Mouse (Mus musculus) MEL (cell line): ENCODE results near the gene Ywhab. TPM values are rescaled to one million over a fixed set of nuclear protein-coding genes. Genes with fewer than 3 reads are reported as not detected.

Experiments
- DNase-seq: peaks from one replicate; pipeline ENCODE4 v3.0.0; 2011; ENCODE audit warnings: low read depth, low spot score
- H3K27ac ChIP-seq: 2 replicates; pipeline ENCODE4 v1.5.1; 2012; ENCODE audit warnings: low read depth, mild to moderate bottlenecking, control low read depth, low read length, moderate library complexity; ENCODE audit not compliant: control insufficient read depth
- H3K27me3 ChIP-seq, 2 experiments: fragments of 150-350 bp in 1 of 2; sonication (generic) in 1 of 2; 2 replicates each; pipeline ENCODE4 v1.6.1; 2012; ENCODE audit warnings: low read length in 2 of 2, mild to moderate bottlenecking in 2 of 2, improper control_type of control experiment in 1 of 2, moderate library complexity in 1 of 2; ENCODE audit not compliant: insufficient read depth in 2 of 2, control insufficient read depth in 1 of 2
- H3K36me3 ChIP-seq, 2 experiments: 2 replicates each; pipeline ENCODE4 v1.6.1; 2012 to 2014; ENCODE audit warnings: low read length in 2 of 2, improper control_type of control experiment in 1 of 2, inconsistent platforms in 1 of 2, mild to moderate bottlenecking in 1 of 2; ENCODE audit not compliant: insufficient read depth in 2 of 2, control insufficient read depth in 1 of 2
- H3K4me1 ChIP-seq, 2 experiments: fragments of 150-350 bp in 1 of 2; sonication (generic) in 1 of 2; 2 replicates each; pipeline ENCODE4 v1.6.1; 2012; ENCODE audit warnings: low read length in 2 of 2, improper control_type of control experiment in 1 of 2, mild to moderate bottlenecking in 1 of 2; ENCODE audit not compliant: insufficient read depth in 2 of 2, control insufficient read depth in 1 of 2
- H3K4me3 ChIP-seq, 2 experiments: fragments of 150-350 bp in 1 of 2; sonication (generic) in 1 of 2; 2 replicates each; pipeline ENCODE4 v1.5.1; 2012; ENCODE audit warnings: low read depth in 2 of 2, low read length in 2 of 2, mild to moderate bottlenecking in 2 of 2, moderate library complexity in 2 of 2, control low read depth in 1 of 2, improper control_type of control experiment in 1 of 2; ENCODE audit not compliant: control insufficient read depth in 1 of 2, insufficient read depth in 1 of 2
- H3K79me2 ChIP-seq: 2 replicates; pipeline ENCODE4 v1.6.1; 2012; ENCODE audit warnings: mild to moderate bottlenecking, low read length, moderate library complexity; ENCODE audit not compliant: control insufficient read depth, poor library complexity, insufficient read depth
- H3K9ac ChIP-seq: 2 replicates; pipeline ENCODE4 v1.6.1; 2012; ENCODE audit warnings: low read depth, mild to moderate bottlenecking, control low read depth, low read length, moderate library complexity; ENCODE audit not compliant: control insufficient read depth, poor library complexity, severe bottlenecking
- H3K9me3 ChIP-seq: fragments of 150-350 bp; sonication (generic); replicated peaks from 2 replicates; pipeline ENCODE4 v1.6.1; 2012; ENCODE audit warnings: mild to moderate bottlenecking, low read length, improper control_type of control experiment, moderate library complexity; ENCODE audit not compliant: insufficient read depth
- BHLHE40 ChIP-seq: IDR thresholded peaks from 2 replicates; pipeline ENCODE4 v1.6.1; 2012; ENCODE audit warnings: low read depth, mild to moderate bottlenecking, inconsistent platforms, low read length, improper control_type of control experiment, borderline replicate concordance
- CHD1 ChIP-seq: IDR thresholded peaks from 2 replicates; pipeline ENCODE4 v1.6.1; 2012; ENCODE audit warnings: low read depth, mild to moderate bottlenecking, inconsistent platforms, low read length, improper control_type of control experiment
- CHD2 ChIP-seq: IDR thresholded peaks from 2 replicates; pipeline ENCODE4 v1.6.1; 2011; ENCODE audit warnings: low read length, improper control_type of control experiment
- CTCF ChIP-seq, 3 experiments: IDR thresholded peaks in 2 of 3; conservative IDR thresholded peaks in 1 of 3; 2 replicates each; pipeline ENCODE4 v1.5.1; 2011 to 2012; ENCODE audit warnings: low read length in 3 of 3, low read depth in 2 of 3, mild to moderate bottlenecking in 2 of 3, improper control_type of control experiment in 1 of 3, inconsistent platforms in 1 of 3, mixed read lengths in 1 of 3, moderate library complexity in 1 of 3; ENCODE audit not compliant: control insufficient read depth in 1 of 3, insufficient read depth in 1 of 3, poor library complexity in 1 of 3, severe bottlenecking in 1 of 3
- E2F4 ChIP-seq: IDR thresholded peaks from 2 replicates; pipeline ENCODE4 v1.6.1; 2011; ENCODE audit warnings: low read depth, low read length, improper control_type of control experiment, borderline replicate concordance
- ELF1 ChIP-seq: IDR thresholded peaks from 2 replicates; pipeline ENCODE4 v1.6.1; 2014; ENCODE audit warnings: low read depth, mild to moderate bottlenecking, inconsistent platforms, low read length, improper control_type of control experiment, moderate library complexity
- EP300 ChIP-seq, 2 experiments: IDR thresholded peaks; 2 replicates each; pipeline ENCODE4 v1.6.1; 2011; ENCODE audit warnings: improper control_type of control experiment in 2 of 2, low read length in 2 of 2, low read depth in 1 of 2, mild to moderate bottlenecking in 1 of 2
- GATA1 ChIP-seq: IDR thresholded peaks from 2 replicates; pipeline ENCODE4 v1.6.1; 2011; ENCODE audit warnings: low read depth, low read length, improper control_type of control experiment
- HCFC1 ChIP-seq: IDR thresholded peaks from 2 replicates; pipeline ENCODE4 v1.6.1; 2012; ENCODE audit warnings: low read depth, mild to moderate bottlenecking, inconsistent platforms, low read length, improper control_type of control experiment, moderate library complexity
- JUND ChIP-seq: IDR thresholded peaks from 2 replicates; pipeline ENCODE4 v1.6.1; 2011; ENCODE audit warnings: low read depth, mild to moderate bottlenecking, improper control_type of control experiment, low read length
- KAT2A ChIP-seq: conservative IDR thresholded peaks from 2 replicates; pipeline ENCODE4 v1.6.1; 2012; ENCODE audit warnings: low read depth, low read length, improper control_type of control experiment, inconsistent platforms
- MAFK ChIP-seq: IDR thresholded peaks from 2 replicates; pipeline ENCODE4 v1.6.1; 2011; ENCODE audit warnings: low read depth, mild to moderate bottlenecking, low read length, improper control_type of control experiment, borderline replicate concordance
- MAX ChIP-seq: IDR thresholded peaks from 2 replicates; pipeline ENCODE4 v1.6.1; 2011; ENCODE audit warnings: low read length, improper control_type of control experiment
- MAZ ChIP-seq: IDR thresholded peaks from 2 replicates; pipeline ENCODE4 v1.6.1; 2012; ENCODE audit warnings: low read depth, mild to moderate bottlenecking, inconsistent platforms, low read length, improper control_type of control experiment
- MEF2A ChIP-seq: IDR thresholded peaks from 2 replicates; pipeline ENCODE4 v1.6.1; 2014; ENCODE audit warnings: low read depth, mild to moderate bottlenecking, inconsistent platforms, low read length, improper control_type of control experiment; ENCODE audit not compliant: poor library complexity, insufficient replicate concordance, severe bottlenecking; ENCODE audit errors: extremely low read depth
- MXI1 ChIP-seq: IDR thresholded peaks from 2 replicates; pipeline ENCODE4 v1.6.1; 2011; ENCODE audit warnings: mild to moderate bottlenecking, low read depth, low read length, improper control_type of control experiment
- MYC ChIP-seq: IDR thresholded peaks from 2 replicates; pipeline ENCODE4 v1.6.1; 2011; ENCODE audit warnings: low read depth, mild to moderate bottlenecking, low read length, improper control_type of control experiment, moderate library complexity
- NELFE ChIP-seq: IDR thresholded peaks from 2 replicates; pipeline ENCODE4 v1.6.1; 2011; ENCODE audit warnings: low read depth, low read length, improper control_type of control experiment
- NRF1 ChIP-seq: IDR thresholded peaks from 2 replicates; pipeline ENCODE4 v1.6.1; 2014; ENCODE audit warnings: low read depth, mild to moderate bottlenecking, inconsistent platforms, low read length, improper control_type of control experiment, moderate library complexity; ENCODE audit not compliant: poor library complexity, insufficient read depth, severe bottlenecking
- POLR2A ChIP-seq, 2 experiments: IDR thresholded peaks; 2 replicates each; pipeline ENCODE4 v1.6.1; 2011 to 2012; ENCODE audit warnings: low read length in 2 of 2, mild to moderate bottlenecking in 2 of 2, control low read depth in 1 of 2, improper control_type of control experiment in 1 of 2, low read depth in 1 of 2, moderate library complexity in 1 of 2; ENCODE audit not compliant: control insufficient read depth in 1 of 2, insufficient read depth in 1 of 2, poor library complexity in 1 of 2
- POLR2AphosphoS2 ChIP-seq: IDR thresholded peaks from 2 replicates; pipeline ENCODE4 v1.6.1; 2011; ENCODE audit warnings: low read length, improper control_type of control experiment
- POLR2AphosphoS5 ChIP-seq: IDR thresholded peaks from 2 replicates; pipeline ENCODE4 v1.6.1; 2012; ENCODE audit warnings: low read depth, borderline replicate concordance, mild to moderate bottlenecking, inconsistent platforms, low read length, moderate library complexity, mixed read lengths
- RAD21 ChIP-seq: IDR thresholded peaks from 2 replicates; pipeline ENCODE4 v1.6.1; 2011; ENCODE audit warnings: mild to moderate bottlenecking, low read depth, low read length, improper control_type of control experiment
- SIN3A ChIP-seq: IDR thresholded peaks from 2 replicates; pipeline ENCODE4 v1.6.1; 2012; ENCODE audit warnings: low read length, improper control_type of control experiment, inconsistent platforms
- SMC3 ChIP-seq: IDR thresholded peaks from 2 replicates; pipeline ENCODE4 v1.6.1; 2011; ENCODE audit warnings: low read depth, low read length, improper control_type of control experiment
- TAL1 ChIP-seq: IDR thresholded peaks from 2 replicates; pipeline ENCODE4 v1.6.1; 2012; ENCODE audit warnings: mild to moderate bottlenecking, inconsistent platforms, low read length, moderate library complexity, mixed read lengths
- TBP ChIP-seq: IDR thresholded peaks from 2 replicates; pipeline ENCODE4 v1.8.0; 2011; ENCODE audit warnings: low read depth, low read length, improper control_type of control experiment
- USF1 ChIP-seq: IDR thresholded peaks from 2 replicates; pipeline ENCODE4 v1.6.1; 2014; ENCODE audit warnings: low read depth, mild to moderate bottlenecking, inconsistent platforms, low read length, improper control_type of control experiment, moderate library complexity
- ZC3H11A ChIP-seq: IDR thresholded peaks from 2 replicates; pipeline ENCODE4 v1.6.1; 2012; ENCODE audit warnings: low read depth, mild to moderate bottlenecking, inconsistent platforms, low read length, improper control_type of control experiment
- ZKSCAN1 ChIP-seq: IDR thresholded peaks from 2 replicates; pipeline ENCODE4 v1.6.1; 2012; ENCODE audit warnings: low read depth, mild to moderate bottlenecking, inconsistent platforms, low read length, improper control_type of control experiment, moderate library complexity
- ZMIZ1 ChIP-seq: IDR thresholded peaks from 2 replicates; pipeline ENCODE4 v1.6.1; 2012; ENCODE audit warnings: low read depth, mild to moderate bottlenecking, inconsistent platforms, low read length, improper control_type of control experiment, moderate library complexity
- ZNF384 ChIP-seq: IDR thresholded peaks from 2 replicates; pipeline ENCODE4 v1.6.1; 2012; ENCODE audit warnings: low read depth, mild to moderate bottlenecking, inconsistent platforms, low read length, improper control_type of control experiment
- polyA plus RNA-seq, 2 experiments: library from polyadenylated mRNA; stranded (reverse) in 1 of 2; unstranded in 1 of 2; fragments of >175 nt in 1 of 2; fragments of >200 nt in 1 of 2; gene quantifications; 2 replicates each; pipeline versions ENCODE4 v1.2.1 to v1.2.4; 2012; ENCODE audit warnings: low replicate concordance in 2 of 2, low read depth in 1 of 2; ENCODE audit not compliant: insufficient read length in 2 of 2, insufficient read depth in 1 of 2, missing spikeins in 1 of 2
- total RNA-seq: library from RNA; depleted of rRNA; stranded (reverse); fragments of 300-350 nt; gene quantifications from 2 replicates; pipeline ENCODE4 v1.2.3, GENCODE M21; 2012

Gene Ywhab
- total and polyA plus RNA-seq, 3 experiments = 71.4 to 717 (median 179) TPM

GRCm38 (mm10) chr2:163976448-163976847 lies 18.3 kb upstream of the Ywhab start:
- TF ChIP-seq EP300 (IDR thresholded peaks at IDR 0.05; ENCODE audit: low read depth in 1 of 2, low read length in 2 of 2) (no peak), ZMIZ1 (no peak), ZC3H11A (no peak), ZKSCAN1 (no peak), POLR2AphosphoS2 (no peak), MAZ (no peak), CHD1 (no peak), ZNF384 (no peak), MAX (no peak), TBP (no peak), MYC (no peak), RAD21 (no peak), POLR2A (IDR thresholded peaks at IDR 0.05; ENCODE audit: control insufficient read depth in 1 of 2, insufficient read depth in 1 of 2, low read depth in 1 of 2, low read length in 2 of 2, poor library complexity in 1 of 2) (no peak), NELFE (no peak)
- TF ChIP-seq, all 39 proteins: peak for 0
- H3K4me1 ChIP-seq = no peaks in the 10 kb centered on the region
- DNase-seq = no peak
- H3K27ac ChIP-seq = no peak overlapping the region
- H3K4me3 ChIP-seq = no peak overlapping the region
- H3K79me2 ChIP-seq = no peaks in the 10 kb centered on the region
- H3K9me3 ChIP-seq = no peaks in the 10 kb centered on the region
- no peaks in the 10 kb centered on the region for H3K36me3 ChIP-seq
- no peaks in the 10 kb centered on the region for H3K27me3 ChIP-seq
- H3K9ac ChIP-seq = no peak overlapping the region

GRCm38 (mm10) chr2:163987233-163987632 lies 7.5 kb upstream of the Ywhab start:
- H3K79me2 ChIP-seq = no peaks in the 10 kb centered on the region
- H3K36me3 ChIP-seq = peaks cover 0 to 21% of the 10 kb centered on the region in 2 experiments; a peak in 2 of 4 replicates
- no peaks in the 10 kb centered on the region for H3K27me3 ChIP-seq
- peak overlapping the region; percentile 73 for H3K9ac ChIP-seq
- no peaks in the 10 kb centered on the region for H3K9me3 ChIP-seq
- peak overlapping the region; percentile 96 for H3K27ac ChIP-seq
- DNase-seq = peak; percentile 78
- peaks cover 4 to 25% of the 10 kb centered on the region in 2 experiments; a peak in 3 of 4 replicates for H3K4me1 ChIP-seq
- peak overlapping the region; percentile 5 to 44 for H3K4me3 ChIP-seq
- no peak for TF ChIP-seq NRF1
- no peak for TF ChIP-seq SMC3
- TF ChIP-seq ZKSCAN1 = no peak
- no peak for TF ChIP-seq MEF2A
- TF ChIP-seq TAL1 = no peak
- peak; percentile 75 for TF ChIP-seq MXI1
- no peak for TF ChIP-seq ZC3H11A
- peak; percentile 83; the same call in 1 of the 2 replicates for TF ChIP-seq SIN3A
- TF ChIP-seq BHLHE40 = no peak
- peak; percentile 68 for TF ChIP-seq HCFC1
- no peak for TF ChIP-seq E2F4
- no peak for TF ChIP-seq POLR2AphosphoS5
- peak; percentile 79 to 84 for TF ChIP-seq EP300 (IDR thresholded peaks at IDR 0.05; ENCODE audit: low read depth in 1 of 2, low read length in 2 of 2)
- TF ChIP-seq MAFK = no peak
- TF ChIP-seq CHD2 = no peak; the same call in 1 of the 2 replicates
- TF ChIP-seq JUND = no peak
- peak; percentile 39; the same call in 1 of the 2 replicates for TF ChIP-seq KAT2A
- no peak for TF ChIP-seq CTCF (IDR thresholded peaks at IDR 0.05 in 2 of 3, conservative IDR thresholded peaks at IDR 0.05 in 1 of 3; ENCODE audit: control insufficient read depth in 1 of 3, insufficient read depth in 1 of 3, low read depth in 2 of 3, low read length in 3 of 3, poor library complexity in 1 of 3, severe bottlenecking in 1 of 3)
- peak; percentile 96 for TF ChIP-seq GATA1
- TF ChIP-seq POLR2A (IDR thresholded peaks at IDR 0.05; ENCODE audit: control insufficient read depth in 1 of 2, insufficient read depth in 1 of 2, low read depth in 1 of 2, low read length in 2 of 2, poor library complexity in 1 of 2) = peak; percentile 38 to 73; a peak in 3 of 4 replicates
- no peak for TF ChIP-seq RAD21
- no peak for TF ChIP-seq USF1
- TF ChIP-seq ELF1 = 0 out of 2 replicates have a peak, but pooled peaks have one; percentile 25
- TF ChIP-seq POLR2AphosphoS2 = peak; percentile 76
